Comparison of ENCODE assay signal across 19 mouse cellular contexts in the genomic region with DNA sequence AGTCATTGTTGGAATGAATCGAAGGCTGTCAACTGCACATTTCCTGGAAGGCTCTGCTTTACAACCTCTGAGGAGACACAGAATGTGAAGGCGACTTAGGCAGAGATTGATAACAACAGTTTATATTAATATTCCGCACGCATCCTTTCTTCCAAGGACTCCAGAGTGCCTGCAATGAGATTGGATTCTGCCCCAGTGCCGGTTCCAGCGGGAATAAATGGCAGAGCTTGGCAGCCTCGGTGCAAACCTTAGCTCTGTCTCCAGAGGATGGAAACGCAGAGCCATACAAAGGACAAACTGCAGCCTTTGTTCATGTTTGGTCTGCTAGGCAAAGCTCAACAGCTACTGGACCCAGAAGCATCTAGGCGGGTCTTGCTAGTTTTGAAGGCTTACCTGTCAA.
DNase-seq lines count a peak whose midpoint lies in the region; ATAC-seq and TF ChIP-seq lines count a peak whose summit lies in the region.
"Had no signal": no experiment of that assay in that cellular context is flagged by ENCODE, and none has a peak within 500 bp of the region (broad histone marks: within the 10 kb centered on the region; RNA-seq: fewer than 3 reads in every experiment).

No protein-coding gene starts in this region.

- H3K27ac ChIP-seq in heart, embryonic 10.5 days, result no peak overlapping the region
- no peak overlapping the region for H3K27ac ChIP-seq in heart, adult 2 months
- peak overlapping the region; percentile 22; the same call in 1 of the 2 replicates for H3K27ac ChIP-seq in midbrain, embryonic 13.5 days
- no peak overlapping the region for H3K27ac ChIP-seq in midbrain, embryonic 10.5 days (replicated peaks)
- H3K27ac ChIP-seq in hindbrain, embryonic 14.5 days, result peak overlapping the region; percentile 63
- H3K27ac ChIP-seq in hindbrain, postnatal 0 days, result peak overlapping the region; percentile 57; the same call in 1 of the 2 replicates
- H3K27ac ChIP-seq: embryonic facial prominence, embryonic 15.5 days had no signal

- H3K9me3 ChIP-seq in heart, embryonic 10.5 days, result no peaks in the 10 kb centered on the region
- no peaks in the 10 kb centered on the region for H3K9me3 ChIP-seq in midbrain, embryonic 13.5 days
- H3K9me3 ChIP-seq in midbrain, embryonic 10.5 days (replicated peaks), result no peaks in the 10 kb centered on the region
- no peaks in the 10 kb centered on the region for H3K9me3 ChIP-seq in hindbrain, embryonic 14.5 days (ENCODE audit: control insufficient read depth, low read length)
- H3K9me3 ChIP-seq in hindbrain, postnatal 0 days (ENCODE audit: low read length), result no peaks in the 10 kb centered on the region
- H3K9me3 ChIP-seq: embryonic facial prominence, embryonic 15.5 days had no signal

- no peak for ATAC-seq in midbrain, embryonic 13.5 days
- ATAC-seq in hindbrain, embryonic 14.5 days (ENCODE audit: low FRiP score), result peak; percentile 48; the same call in 1 of the 2 replicates
- ATAC-seq in hindbrain, postnatal 0 days, result peak; percentile 43; the same call in 1 of the 2 replicates

- no peak for TF ChIP-seq POLR2A in heart, adult 2 months (IDR thresholded peaks at IDR 0.05; ENCODE audit: insufficient read depth, low read depth, low read length)

- no peaks in the 10 kb centered on the region for H3K36me3 ChIP-seq in heart, embryonic 10.5 days
- H3K36me3 ChIP-seq in heart, adult 2 months (ENCODE audit: control insufficient read depth, insufficient read depth, low read length), result no peaks in the 10 kb centered on the region
- no peaks in the 10 kb centered on the region for H3K36me3 ChIP-seq in midbrain, embryonic 13.5 days
- H3K36me3 ChIP-seq in midbrain, embryonic 10.5 days, result no peaks in the 10 kb centered on the region
- H3K36me3 ChIP-seq in hindbrain, embryonic 14.5 days (replicated peaks; ENCODE audit: control insufficient read depth, insufficient read depth), result no peaks in the 10 kb centered on the region
- H3K36me3 ChIP-seq in hindbrain, postnatal 0 days (ENCODE audit: insufficient read depth, low read length), result no peaks in the 10 kb centered on the region
- H3K36me3 ChIP-seq: embryonic facial prominence, embryonic 15.5 days had no signal

- no peak overlapping the region for H3K4me2 ChIP-seq in midbrain, embryonic 13.5 days (replicated peaks)
- no peak overlapping the region for H3K4me2 ChIP-seq in hindbrain, embryonic 14.5 days (replicated peaks)
- H3K4me2 ChIP-seq in hindbrain, postnatal 0 days (ENCODE audit: low read depth, low read length), result no peak overlapping the region
- H3K4me2 ChIP-seq: embryonic facial prominence, embryonic 15.5 days; liver, embryonic 11.5 days had no signal

- TF ChIP-seq CTCF in heart, adult 2 months (IDR thresholded peaks at IDR 0.05), result no peak
- TF ChIP-seq CTCF in hindbrain, postnatal 0 days (IDR thresholded peaks at IDR 0.05; ENCODE audit: low read depth), result no peak

- H3K79me2 ChIP-seq in heart, adult 2 months (replicated peaks; ENCODE audit: control insufficient read depth, insufficient read depth, low read length), result no peaks in the 10 kb centered on the region

- H3K4me3 ChIP-seq in heart, embryonic 10.5 days, result no peak overlapping the region
- H3K4me3 ChIP-seq in heart, adult 2 months, result no peak overlapping the region
- H3K4me3 ChIP-seq in midbrain, embryonic 13.5 days (replicated peaks), result no peak overlapping the region
- no peak overlapping the region for H3K4me3 ChIP-seq in midbrain, embryonic 10.5 days
- no peak overlapping the region for H3K4me3 ChIP-seq in hindbrain, embryonic 14.5 days (replicated peaks; ENCODE audit: low read length)
- no peak overlapping the region for H3K4me3 ChIP-seq in hindbrain, postnatal 0 days (ENCODE audit: low read length)
- H3K4me3 ChIP-seq: embryonic facial prominence, embryonic 15.5 days had no signal

- no peak for TF ChIP-seq EP300 in heart, adult 2 months (IDR thresholded peaks at IDR 0.05; ENCODE audit: insufficient read depth, low read depth, low read length)

- H3K4me1 ChIP-seq in heart, embryonic 10.5 days, result no peaks in the 10 kb centered on the region
- H3K4me1 ChIP-seq in heart, adult 2 months (ENCODE audit: control insufficient read depth, insufficient read depth, low read length), result no peaks in the 10 kb centered on the region
- H3K4me1 ChIP-seq in midbrain, embryonic 13.5 days (replicated peaks), result no peaks in the 10 kb centered on the region
- H3K4me1 ChIP-seq in midbrain, embryonic 10.5 days, result no peaks in the 10 kb centered on the region
- peaks cover 11% of the 10 kb centered on the region for H3K4me1 ChIP-seq in hindbrain, embryonic 14.5 days (replicated peaks; ENCODE audit: control insufficient read depth, insufficient read depth, low read length)
- 0 out of 2 replicates have a peak, but pooled peaks cover 6% of the 10 kb centered on the region for H3K4me1 ChIP-seq in hindbrain, postnatal 0 days (ENCODE audit: insufficient read depth, low read length)
- H3K4me1 ChIP-seq: embryonic facial prominence, embryonic 15.5 days had no signal

- no peaks in the 10 kb centered on the region for H3K27me3 ChIP-seq in heart, embryonic 10.5 days (ENCODE audit: insufficient read depth, poor library complexity, severe bottlenecking)
- no peaks in the 10 kb centered on the region for H3K27me3 ChIP-seq in heart, adult 2 months (ENCODE audit: control insufficient read depth, insufficient read depth, low read length)
- no peaks in the 10 kb centered on the region for H3K27me3 ChIP-seq in midbrain, embryonic 13.5 days
- no peaks in the 10 kb centered on the region for H3K27me3 ChIP-seq in midbrain, embryonic 10.5 days (ENCODE audit: low read depth, poor library complexity, severe bottlenecking)
- no peaks in the 10 kb centered on the region for H3K27me3 ChIP-seq in hindbrain, embryonic 14.5 days (ENCODE audit: control insufficient read depth, insufficient read depth, low read length)
- no peaks in the 10 kb centered on the region for H3K27me3 ChIP-seq in hindbrain, postnatal 0 days (ENCODE audit: insufficient read depth, low read length)
- H3K27me3 ChIP-seq: embryonic facial prominence, embryonic 15.5 days had no signal

- intact Hi-C loops in heart, adult 2 months (cut with DNase I), result no loop called here

- no peak overlapping the region for H3K9ac ChIP-seq in heart, adult 2 months (ENCODE audit: low read depth, low read length)
- H3K9ac ChIP-seq in midbrain, embryonic 13.5 days (replicated peaks), result no peak overlapping the region
- H3K9ac ChIP-seq in hindbrain, embryonic 14.5 days, result no peak overlapping the region
- no peak overlapping the region for H3K9ac ChIP-seq in hindbrain, postnatal 0 days (replicated peaks; ENCODE audit: low read length)
- H3K9ac ChIP-seq: embryonic facial prominence, embryonic 15.5 days had no signal

- DNase-seq in heart, embryonic 10.5 days (ENCODE audit: low spot score), result peak; percentile 52
- DNase-seq in heart, adult 2 months, result no peak
- DNase-seq in midbrain, embryonic 10.5 days (ENCODE audit: low spot score), result no peak
- DNase-seq in hindbrain, embryonic 14.5 days (ENCODE audit: low spot score), result no peak
- peak; percentile 61 for DNase-seq in hindbrain, postnatal 0 days (ENCODE audit: low spot score)
- no peak for DNase-seq in ovary, postnatal 10 days (ENCODE audit: low spot score)
- DNase-seq: adrenal gland, postnatal 25 days; cerebellum, adult 18-20 months; cerebellum, postnatal 25 days; embryo, embryonic 11 days; gastrocnemius, postnatal 36 days; kidney, adult 18-20 months; lung, postnatal 36 days; right cerebral cortex, postnatal 14 days; spleen, adult 18-20 months; thymus, postnatal 36 days had no signal

- WGBS in heart, embryonic 10.5 days, result 85% methylated on average over 9 of the region's 9 CpGs
- 81% methylated on average over 9 of the region's 9 CpGs for WGBS in heart, adult 2 months
- WGBS in midbrain, embryonic 13.5 days, result 79% methylated on average over 9 of the region's 9 CpGs
- WGBS in midbrain, embryonic 10.5 days, result 90% methylated on average over 9 of the region's 9 CpGs
- WGBS in hindbrain, embryonic 14.5 days, result 49% methylated on average over 9 of the region's 9 CpGs
- WGBS in hindbrain, postnatal 0 days, result 46% methylated on average over 9 of the region's 9 CpGs

Comparison
In these comparisons a context has a peak if more than half of its experiments do, and no peak if none do; other contexts are left out.
1. DNase-seq: peak in heart, embryonic 10.5 days (single experiment) and hindbrain, postnatal 0 days (single experiment); none in heart, adult 2 months (0 of 2), midbrain, embryonic 10.5 days (single experiment), hindbrain, embryonic 14.5 days (single experiment) and ovary, postnatal 10 days (single experiment).
2. H3K27ac ChIP-seq: peak in midbrain, embryonic 13.5 days (single experiment), hindbrain, embryonic 14.5 days (single experiment) and hindbrain, postnatal 0 days (single experiment); none in heart, embryonic 10.5 days (single experiment), heart, adult 2 months (single experiment) and midbrain, embryonic 10.5 days (single experiment).